Mouse (Mus musculus) embryonic facial prominence, embryonic 10.5 days (tissue): ENCODE results near the gene Ehmt2. TPM values are rescaled to one million over a fixed set of nuclear protein-coding genes. Genes with fewer than 3 reads are reported as not detected.
"Not testable (repeated sequence)": the region's sequence is repeated elsewhere in the genome, so short reads cannot be mapped to it uniquely, and the experiment has no call there.

Source experiments
- DNase-seq: peaks from one replicate; pipeline ENCODE4 v3.0.0-alpha.2; 2017; ENCODE audit warnings: low spot score
- H3K27ac ChIP-seq: fragments of 300-500 bp; sonication (generic); replicated peaks from 2 replicates; pipeline ENCODE4 v1.5.1; 2016; ENCODE audit warnings: mild to moderate bottlenecking
- H3K27me3 ChIP-seq: fragments of 300-500 bp; sonication (generic); replicated peaks from 2 replicates; pipeline ENCODE4 v1.6.1; 2016; ENCODE audit warnings: low read depth, mild to moderate bottlenecking; ENCODE audit not compliant: poor library complexity, severe bottlenecking
- H3K36me3 ChIP-seq: fragments of 300-500 bp; sonication (generic); replicated peaks from 2 replicates; pipeline ENCODE4 v1.6.1; 2016; ENCODE audit warnings: mild to moderate bottlenecking, moderate library complexity
- H3K4me1 ChIP-seq: fragments of 300-500 bp; sonication (generic); 2 replicates; pipeline ENCODE4 v1.6.1; 2016
- H3K4me3 ChIP-seq: fragments of 300-500 bp; sonication (generic); 2 replicates; pipeline ENCODE4 v1.5.1; 2016; ENCODE audit warnings: mild to moderate bottlenecking, moderate library complexity
- H3K9me3 ChIP-seq: fragments of 300-500 bp; sonication (generic); 2 replicates; pipeline ENCODE4 v1.6.1; 2016; ENCODE audit warnings: mild to moderate bottlenecking
- WGBS: fragments of 180-500 bp; shearing (Covaris S2); methylation state at CpG from one replicate; pipeline ENCODE4 v1.1.7; 2016; 5-methylcytosine and 5-hydroxymethylcytosine counted together
- polyA plus RNA-seq: library from polyadenylated mRNA; unstranded; fragments of >200 nt; fragmentation: Nextera tagmentation; extraction: Ambion mirVana; gene quantifications from 2 replicates; pipeline ENCODE4 v1.2.1, GENCODE M21; 2016

The Ehmt2 gene
- polyA plus RNA-seq, 1 experiment from 2014 or later, result 96.5 TPM

DNA sequence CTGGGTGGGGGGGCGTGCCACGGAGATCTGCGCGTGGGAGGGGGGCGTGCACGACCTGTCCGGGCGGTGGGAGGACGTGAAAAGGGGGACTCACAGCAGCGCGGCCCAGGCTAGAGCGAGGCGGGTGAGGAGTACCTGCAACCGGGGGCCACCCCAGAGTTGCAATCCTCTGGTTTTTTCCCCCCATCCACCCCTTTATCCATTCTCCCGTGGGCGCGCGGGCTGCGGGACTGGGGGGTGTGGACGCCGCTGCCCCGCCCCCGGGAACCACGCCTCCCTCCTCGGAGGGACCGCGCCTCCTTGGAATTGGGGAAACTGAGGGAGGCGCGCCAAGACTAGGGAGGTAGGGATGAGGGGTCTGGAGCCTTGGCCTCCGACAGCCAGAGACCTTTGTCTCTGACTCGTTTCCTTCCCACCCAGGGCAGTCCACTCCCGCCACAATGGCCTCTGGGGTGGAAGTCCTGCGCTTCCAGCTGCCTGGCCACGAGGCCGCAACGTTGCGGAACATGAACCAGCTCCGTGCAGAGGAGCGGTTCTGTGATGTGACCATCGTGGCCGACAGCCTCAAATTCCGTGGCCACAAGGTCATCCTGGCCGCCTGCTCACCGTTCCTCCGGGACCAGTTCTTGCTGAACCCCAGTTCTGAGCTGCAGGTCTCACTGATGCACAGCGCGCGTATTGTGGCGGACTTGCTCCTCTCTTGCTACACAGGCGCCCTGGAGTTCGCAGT is 3.3 kb upstream of the Ehmt2 start:
- peak overlapping the region; percentile 99 for H3K27ac ChIP-seq
- H3K4me3 ChIP-seq, result peak overlapping the region; percentile 99
- H3K36me3 ChIP-seq, result peaks cover 18% of the 10 kb centered on the region
- peak; percentile 59 for DNase-seq
- peaks cover 4% of the 10 kb centered on the region; the same call in 1 of the 2 replicates for H3K9me3 ChIP-seq
- 8% methylated on average over 51 of the region's 51 CpGs for WGBS
- no peaks in the 10 kb centered on the region for H3K27me3 ChIP-seq
- H3K4me1 ChIP-seq, result peaks cover 53% of the 10 kb centered on the region

- 89% methylated on average over 15 of the region's 15 CpGs for WGBS
- peak overlapping the region; percentile 99 for H3K27ac ChIP-seq
- no peak for DNase-seq
- H3K9me3 ChIP-seq, result peaks cover 4% of the 10 kb centered on the region; the same call in 1 of the 2 replicates
- H3K27me3 ChIP-seq, result no peaks in the 10 kb centered on the region
- peaks cover 19% of the 10 kb centered on the region for H3K36me3 ChIP-seq
- peaks cover 59% of the 10 kb centered on the region for H3K4me1 ChIP-seq
- peak overlapping the region; percentile 99 for H3K4me3 ChIP-seq
Measured at GRCm38 (mm10) chr17:34895724-34896123, 2.5 kb upstream of the Ehmt2 start.

GRCm38 (mm10) chr17:34896366-34896765 is 1.9 kb upstream of the Ehmt2 start:
- Histone ChIP-seq H3K4me1 (peaks cover 59% of the 10 kb centered on the region), H3K4me3 (peak overlapping the region; percentile 99), H3K36me3 (peaks cover 25% of the 10 kb centered on the region), H3K27me3 (no peaks in the 10 kb centered on the region), H3K9me3 (peaks cover 4% of the 10 kb centered on the region; the same call in 1 of the 2 replicates), H3K27ac (0 out of 2 replicates have a peak overlapping the region, but pooled peaks have one; percentile 99)
- DNase-seq, result no peak
- WGBS, result 89% methylated on average over 17 of the region's 17 CpGs

DNA sequence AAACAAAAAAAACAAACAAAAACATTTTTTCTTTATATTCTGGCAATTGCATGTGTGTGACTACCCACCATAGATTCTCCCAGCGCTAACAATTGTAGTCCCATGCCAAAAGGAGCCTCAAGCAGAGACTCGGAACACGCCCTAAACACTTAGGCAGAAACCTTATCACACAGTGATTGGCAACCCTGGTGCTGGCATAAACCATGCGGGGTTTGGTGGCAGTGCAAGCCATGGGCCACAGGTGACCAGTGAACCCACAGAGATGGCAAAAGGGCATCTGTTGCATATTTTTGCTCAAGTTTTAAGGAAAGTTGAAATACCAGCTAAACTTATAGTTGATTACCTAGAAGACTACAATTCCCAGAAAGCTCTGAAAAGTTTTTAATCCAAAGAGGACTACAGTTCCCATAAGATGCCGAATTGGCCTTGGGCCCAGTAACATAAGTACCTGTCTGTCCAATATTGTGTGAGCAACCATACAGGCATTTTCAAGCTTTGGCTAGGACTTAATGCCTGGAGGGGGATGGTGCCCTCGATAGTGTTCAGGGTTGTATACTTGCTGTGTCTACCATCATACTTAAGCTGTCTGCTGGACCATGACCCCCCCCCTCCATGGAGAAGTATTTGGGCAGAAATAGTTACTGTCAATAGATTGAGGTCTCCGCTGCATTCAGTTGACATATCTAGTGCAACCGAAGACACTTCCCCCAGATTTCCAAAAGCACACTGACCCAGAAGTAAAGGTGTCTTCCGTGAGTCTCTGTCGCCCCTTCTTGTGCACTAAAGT is 703 bp upstream of the Ehmt2 start:
- Histone ChIP-seq H3K36me3 (peaks cover 36% of the 10 kb centered on the region), H3K4me3 (peak overlapping the region; percentile 99), H3K27me3 (no peaks in the 10 kb centered on the region), H3K9me3 (peaks cover 4% of the 10 kb centered on the region; the same call in 1 of the 2 replicates), H3K4me1 (peaks cover 59% of the 10 kb centered on the region), H3K27ac (peak overlapping the region; percentile 100)
- no peak for DNase-seq
- WGBS, result 25% methylated on average over 10 of the region's 10 CpGs

- DNase-seq, result peak; percentile 80
- Histone ChIP-seq H3K4me1 (peaks cover 54% of the 10 kb centered on the region), H3K27me3 (no peaks in the 10 kb centered on the region), H3K27ac (peak overlapping the region; percentile 100), H3K9me3 (peaks cover 4% of the 10 kb centered on the region; the same call in 1 of the 2 replicates), H3K4me3 (peak overlapping the region; percentile 99), H3K36me3 (peaks cover 48% of the 10 kb centered on the region)
- 2% methylated on average over 37 of the region's 47 CpGs for WGBS
Measured at GRCm38 (mm10) chr17:34898706-34899052, 410 bp downstream of the Ehmt2 start.

GRCm38 (mm10) chr17:34899053-34899889 is 1.0 kb downstream of the Ehmt2 start:
- Histone ChIP-seq H3K4me1 (peaks cover 49% of the 10 kb centered on the region), H3K4me3 (peak overlapping the region; percentile 99), H3K9me3 (peaks cover 4% of the 10 kb centered on the region; the same call in 1 of the 2 replicates), H3K27ac (peak overlapping the region; percentile 100), H3K27me3 (no peaks in the 10 kb centered on the region), H3K36me3 (peaks cover 53% of the 10 kb centered on the region)
- DNase-seq, result peak; percentile 55
- 1% methylated on average over 44 of the region's 45 CpGs for WGBS

GRCm38 (mm10) chr17:34899890-34900243 is 1.6 kb downstream of the Ehmt2 start:
- WGBS, result 3% methylated on average over 5 of the region's 5 CpGs
- Histone ChIP-seq H3K4me3 (peak overlapping the region; percentile 99), H3K27me3 (no peaks in the 10 kb centered on the region), H3K36me3 (peaks cover 59% of the 10 kb centered on the region), H3K4me1 (peaks cover 47% of the 10 kb centered on the region), H3K9me3 (peaks cover 4% of the 10 kb centered on the region; the same call in 1 of the 2 replicates), H3K27ac (peak overlapping the region; percentile 100)
- DNase-seq, result no peak

- not testable (repeated sequence) for H3K27ac ChIP-seq
- peaks cover 63% of the 10 kb centered on the region for H3K36me3 ChIP-seq
- H3K4me3 ChIP-seq, result peak overlapping the region; percentile 99; the same call in 1 of the 2 replicates
Measured at GRCm38 (mm10) chr17:34900826-34901225, 2.6 kb downstream of the Ehmt2 start.

GRCm38 (mm10) chr17:34901948-34902347 is 3.7 kb downstream of the Ehmt2 start:
- not testable (repeated sequence) for H3K27ac ChIP-seq, DNase-seq, H3K9me3 ChIP-seq, H3K4me3 ChIP-seq, H3K27me3 ChIP-seq
- WGBS, result 92% methylated on average over 9 of the region's 10 CpGs
- H3K4me1 ChIP-seq, result peaks cover 27% of the 10 kb centered on the region
- H3K36me3 ChIP-seq, result peaks cover 63% of the 10 kb centered on the region

More at GRCm38 (mm10) chr17:34900826-34901225, 2.6 kb downstream of the Ehmt2 start:
- DNase-seq, H3K27me3 ChIP-seq, H3K9me3 ChIP-seq: not testable (repeated sequence)
- H3K4me1 ChIP-seq, result peaks cover 38% of the 10 kb centered on the region

GRCm38 (mm10) chr17:34902895-34903294 is 4.6 kb downstream of the Ehmt2 start:
- H3K4me1 ChIP-seq, result peaks cover 17% of the 10 kb centered on the region
- no peaks in the 10 kb centered on the region for H3K27me3 ChIP-seq
- H3K36me3 ChIP-seq, result peaks cover 72% of the 10 kb centered on the region
- no peak overlapping the region for H3K4me3 ChIP-seq
- WGBS, result 92% methylated on average over 9 of the region's 9 CpGs
- H3K27ac ChIP-seq, result no peak overlapping the region
- no peaks in the 10 kb centered on the region for H3K9me3 ChIP-seq
- DNase-seq, result no peak

DNA sequence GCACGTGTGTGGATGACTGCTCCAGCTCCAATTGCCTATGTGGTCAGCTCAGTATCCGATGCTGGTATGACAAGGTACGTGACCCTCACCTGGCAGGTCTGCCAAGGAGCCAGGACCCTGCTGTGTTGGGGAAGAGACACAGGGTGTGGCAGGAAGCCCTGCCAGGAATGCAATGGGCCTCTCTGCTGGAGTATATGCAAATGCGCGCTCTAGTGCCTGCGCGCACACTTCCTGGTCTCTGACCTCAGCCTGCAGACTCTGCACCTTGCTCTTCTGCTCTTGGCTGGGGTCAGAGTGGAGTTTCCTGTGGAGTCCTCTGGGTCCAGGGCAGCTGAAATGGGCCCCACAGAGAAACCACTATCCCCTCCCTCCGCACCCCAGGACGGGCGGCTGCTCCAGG is 12.7 kb downstream of the Ehmt2 start:
- no peaks in the 10 kb centered on the region for H3K9me3 ChIP-seq

DNA sequence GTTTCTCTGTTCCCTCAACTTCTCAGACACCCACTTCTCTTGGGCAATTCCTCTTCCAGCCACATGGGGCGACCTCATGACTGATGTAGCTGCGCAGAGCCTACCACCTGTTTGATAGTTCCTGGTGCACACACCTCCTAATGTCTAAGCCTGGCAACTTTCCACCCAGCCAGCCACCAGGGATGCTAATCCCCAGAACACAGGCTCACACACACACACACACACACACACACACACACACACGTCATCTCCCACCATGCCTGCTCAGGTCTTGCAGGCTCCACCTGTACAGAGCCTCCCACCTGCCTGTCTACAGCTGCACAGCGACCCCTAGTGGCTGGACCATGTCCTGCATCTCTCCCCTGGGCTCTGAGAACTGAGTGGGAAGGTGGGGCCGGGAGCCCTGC is 13.7 kb downstream of the Ehmt2 start:
- Histone ChIP-seq H3K4me1 (peaks cover 33% of the 10 kb centered on the region), H3K36me3 (peaks cover 75% of the 10 kb centered on the region), H3K27ac (no peak overlapping the region), H3K4me3 (peak overlapping the region; percentile 32), H3K27me3 (no peaks in the 10 kb centered on the region), H3K9me3 (no peaks in the 10 kb centered on the region)
- peak; percentile 83 for DNase-seq
- WGBS, result 49% methylated on average over 5 of the region's 5 CpGs

More for the DNA sequence above, 12.7 kb downstream of the Ehmt2 start:
- H3K27ac ChIP-seq, result no peak overlapping the region
- peaks cover 85% of the 10 kb centered on the region for H3K36me3 ChIP-seq
- peak overlapping the region; percentile 32; the same call in 1 of the 2 replicates for H3K4me3 ChIP-seq
- H3K27me3 ChIP-seq, result no peaks in the 10 kb centered on the region
- no peak for DNase-seq
- peaks cover 33% of the 10 kb centered on the region for H3K4me1 ChIP-seq
- 84% methylated on average over 10 of the region's 10 CpGs for WGBS
